Mouse (Mus musculus) thymus, adult 18-20 months (tissue): ENCODE data around the gene Itga6.
"Not testable (repeated sequence)": the region's sequence is repeated elsewhere in the genome, so short reads cannot be mapped to it uniquely, and the experiment has no call there.

Experiments
- DNase-seq, 2 experiments: peaks; one replicate each; pipeline ENCODE4 v3.0.0; 2022; ENCODE audit warnings: mixed read lengths in 2 of 2

Itga6 gene

DNA sequence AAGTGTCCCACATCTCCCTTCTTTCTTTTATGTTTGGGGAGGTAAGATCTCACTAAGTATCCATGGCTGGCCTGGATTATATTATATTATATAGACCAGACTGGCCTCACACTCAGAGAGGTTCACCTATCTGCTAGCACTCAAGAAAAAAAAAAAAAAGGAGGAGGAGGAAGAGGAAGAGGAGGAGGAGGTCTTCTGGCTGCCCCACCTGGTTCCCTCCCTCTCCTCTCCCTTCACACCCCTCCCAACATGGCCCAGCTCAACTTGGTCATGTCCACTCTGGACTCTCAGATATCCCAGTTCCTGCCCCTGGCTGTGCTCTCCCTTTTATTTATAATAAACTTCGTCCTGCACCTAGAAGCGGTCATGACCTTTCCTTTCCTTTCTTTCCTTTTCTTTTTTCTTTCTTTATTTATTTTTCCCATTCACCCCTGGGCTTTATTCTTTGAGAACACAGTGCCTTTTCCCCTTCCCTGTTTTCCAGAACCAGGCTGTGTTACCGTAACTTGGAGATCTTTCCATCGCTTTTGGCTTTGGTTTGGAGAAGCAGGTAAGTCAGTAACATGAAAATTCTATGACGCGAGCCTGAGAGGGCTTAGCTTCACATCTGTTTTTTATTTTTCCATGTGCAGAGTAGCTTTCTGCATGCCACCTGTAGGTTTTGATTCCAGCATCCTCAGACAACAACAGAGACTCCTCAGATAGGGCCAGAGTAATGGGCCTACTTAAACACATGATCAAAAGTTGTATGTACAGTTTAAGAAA is at the start of gene Itga6:
Gene Itga6, plus strand, starts transcription at position 7 of the 765 bp plus-strand sequence.
- DNase-seq, result no peak

- no peak for DNase-seq
Observed at GRCm38 (mm10) chr2:71696776-71697175, 48.6 kb upstream of the Itga6 start.

DNA sequence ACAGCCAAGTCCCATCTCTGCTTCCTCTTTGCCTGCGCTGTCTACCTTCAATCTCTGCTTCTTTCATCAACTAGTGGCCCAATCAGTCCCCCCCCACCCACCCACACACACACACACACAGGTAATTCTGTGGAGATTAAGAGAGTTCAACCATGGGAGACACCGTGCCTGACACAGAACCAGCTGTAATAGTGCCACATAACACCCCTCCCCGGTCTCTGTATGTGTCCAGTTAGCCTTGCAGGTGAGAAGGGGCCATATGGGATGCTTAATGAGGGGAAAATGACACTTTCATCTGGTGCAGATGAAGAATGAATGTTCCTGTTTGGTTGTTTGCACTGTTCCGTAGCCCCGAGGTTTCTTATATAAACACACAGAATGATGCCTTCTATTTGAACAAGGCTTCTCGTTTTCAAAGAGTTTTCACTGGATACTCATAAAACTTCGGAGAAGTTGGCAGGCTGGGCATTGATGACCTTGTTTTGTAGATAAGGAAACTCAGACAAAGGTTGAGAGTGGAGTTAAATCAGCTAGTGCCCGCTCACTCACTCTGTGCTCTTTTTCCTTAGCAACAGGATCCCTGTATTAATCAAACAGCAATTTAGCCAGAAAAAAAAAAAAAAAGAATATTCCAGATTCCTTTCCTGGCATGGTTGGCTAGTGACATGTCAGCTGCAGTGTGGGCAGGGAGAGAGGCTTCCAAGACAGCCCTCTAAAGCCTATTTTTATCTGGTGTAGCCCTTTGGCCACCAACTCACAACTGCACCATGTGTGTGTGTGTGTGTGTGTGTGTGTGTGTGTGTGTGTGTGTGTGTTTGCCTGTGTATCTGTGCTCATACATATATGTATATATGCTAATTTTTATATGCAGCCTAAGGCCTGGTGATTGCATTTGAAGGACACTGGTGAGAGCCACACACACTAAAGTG is 47.7 kb upstream of the Itga6 start:
- DNase-seq, result no peak

DNA sequence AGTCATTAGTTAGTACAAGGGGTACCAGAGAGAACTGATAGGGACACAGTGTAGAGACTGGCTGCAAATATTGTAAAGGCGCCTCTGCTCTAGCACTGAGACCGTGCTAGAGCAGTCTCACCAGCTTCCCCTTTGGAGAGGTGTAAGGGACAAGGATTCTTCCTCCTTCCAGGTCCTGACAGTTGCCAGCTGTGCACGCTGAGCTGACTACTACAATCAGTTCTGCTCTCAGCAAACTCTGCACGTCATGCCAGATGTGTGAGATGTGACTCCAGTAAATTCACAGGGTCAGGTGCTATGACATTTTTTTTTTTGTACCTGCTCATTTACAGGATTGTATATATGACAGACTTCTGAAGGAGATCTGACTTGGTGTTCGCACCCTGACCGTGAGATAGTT is 47.0 kb upstream of the Itga6 start:
- DNase-seq, result no peak

DNA sequence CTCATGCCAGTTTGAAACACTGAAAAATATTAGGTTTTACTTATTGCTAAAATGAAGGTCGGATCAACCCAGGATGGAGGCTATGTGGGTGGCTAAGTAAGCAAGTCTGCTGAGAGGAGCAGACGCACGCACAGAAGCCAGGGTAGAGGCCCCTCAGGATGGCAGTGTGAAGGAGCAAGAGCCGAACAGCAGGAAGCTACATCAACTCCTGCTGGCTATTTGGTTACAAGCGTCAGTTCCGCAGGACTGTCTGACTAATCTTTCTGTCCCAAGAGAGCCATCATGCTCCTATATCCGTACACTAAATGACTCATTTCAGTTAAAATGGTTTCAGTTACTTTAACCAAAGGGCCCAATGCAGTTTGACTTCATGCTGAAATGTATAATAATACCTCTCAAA is 46.5 kb upstream of the Itga6 start:
- no peak for DNase-seq

GRCm38 (mm10) chr2:71701341-71701740 is 44.1 kb upstream of the Itga6 start:
- DNase-seq, result no peak

GRCm38 (mm10) chr2:71704309-71704708 is 41.1 kb upstream of the Itga6 start:
- no peak for DNase-seq

DNA sequence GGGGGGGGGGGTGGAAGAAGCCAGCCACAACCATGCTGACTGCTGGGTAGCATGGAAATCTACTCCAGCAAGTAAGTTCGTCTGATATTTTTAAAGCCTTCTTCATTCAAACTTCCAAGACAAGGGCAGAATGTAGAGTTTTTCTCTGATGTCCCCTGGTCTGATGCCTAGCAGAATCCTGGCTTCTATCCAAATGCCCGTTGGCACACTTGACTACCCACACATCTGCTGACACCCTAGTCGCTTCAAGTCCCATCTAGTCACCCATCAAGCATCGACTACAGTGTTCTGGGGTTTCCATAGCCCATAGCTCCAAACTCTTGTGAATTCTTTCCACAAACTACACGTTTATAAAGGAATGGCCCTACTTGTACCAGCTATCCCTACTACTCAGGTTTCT is 36.5 kb upstream of the Itga6 start:
- DNase-seq, result no peak

- DNase-seq, result no peak
Observed at GRCm38 (mm10) chr2:71711640-71712039, 33.8 kb upstream of the Itga6 start.

DNA sequence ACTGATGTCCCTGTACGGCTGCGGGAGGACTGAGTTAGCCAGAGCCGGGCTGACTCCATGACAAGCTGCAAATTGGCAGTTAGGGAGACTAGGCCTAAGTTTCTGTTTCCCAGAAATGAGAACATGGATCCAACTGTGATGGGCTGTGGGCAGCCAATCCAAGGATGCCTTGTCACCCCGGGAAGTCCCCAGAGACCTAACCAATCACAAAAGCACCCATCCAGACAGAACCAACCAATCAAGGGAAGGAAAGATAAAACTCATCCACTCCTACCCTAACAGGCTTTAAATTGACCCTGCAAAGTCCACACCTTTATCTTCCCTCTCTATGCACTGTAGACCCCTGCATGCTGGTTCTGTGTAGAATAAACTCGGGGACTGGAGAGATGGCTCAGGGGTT is 31.0 kb upstream of the Itga6 start:
- DNase-seq, result no peak

DNA sequence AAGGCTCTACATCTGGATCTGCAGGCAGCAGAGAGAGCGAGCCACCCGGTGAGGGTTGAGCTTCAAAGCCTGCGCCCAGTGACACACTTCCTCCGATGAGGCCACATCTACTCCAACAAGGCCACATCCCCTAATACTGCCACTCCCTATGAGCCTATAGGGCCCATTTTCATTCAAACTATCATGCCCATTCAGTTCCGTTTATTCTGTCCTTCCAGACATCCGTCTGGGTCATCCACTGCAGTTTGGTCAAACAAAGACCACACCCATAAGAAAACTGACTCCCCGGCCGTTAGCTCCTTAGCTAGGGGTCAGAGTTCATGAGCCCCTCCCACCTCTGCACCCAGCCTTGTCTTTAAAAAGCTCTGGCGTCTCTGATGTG is 26.4 kb upstream of the Itga6 start:
- no peak for DNase-seq

GRCm38 (mm10) chr2:71719387-71720034 is 25.9 kb upstream of the Itga6 start:
- DNase-seq, result no peak

- not testable (repeated sequence) for DNase-seq
Observed at GRCm38 (mm10) chr2:71720556-71720955, 24.9 kb upstream of the Itga6 start.

DNA sequence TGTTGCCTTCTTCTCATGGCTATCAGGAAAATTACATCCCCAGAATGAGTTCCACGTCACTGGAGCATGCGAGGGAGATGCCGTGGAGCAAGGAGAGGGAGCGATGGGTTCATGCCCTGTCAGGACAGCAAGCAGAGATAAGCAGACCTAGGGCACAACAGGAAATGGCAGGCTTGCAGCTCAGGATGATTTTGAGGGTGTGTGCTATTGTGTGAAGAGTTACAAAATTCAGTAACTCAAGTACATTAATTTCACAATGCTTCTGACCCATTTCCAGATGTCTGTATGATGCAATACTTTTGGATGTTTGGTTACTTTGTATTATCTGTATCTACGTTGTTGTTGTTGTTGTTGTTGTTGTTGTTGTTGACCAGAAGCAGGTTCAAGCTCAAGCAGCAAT is 22.5 kb upstream of the Itga6 start:
- no peak for DNase-seq

GRCm38 (mm10) chr2:71723623-71724022 is 21.8 kb upstream of the Itga6 start:
- no peak for DNase-seq

DNA sequence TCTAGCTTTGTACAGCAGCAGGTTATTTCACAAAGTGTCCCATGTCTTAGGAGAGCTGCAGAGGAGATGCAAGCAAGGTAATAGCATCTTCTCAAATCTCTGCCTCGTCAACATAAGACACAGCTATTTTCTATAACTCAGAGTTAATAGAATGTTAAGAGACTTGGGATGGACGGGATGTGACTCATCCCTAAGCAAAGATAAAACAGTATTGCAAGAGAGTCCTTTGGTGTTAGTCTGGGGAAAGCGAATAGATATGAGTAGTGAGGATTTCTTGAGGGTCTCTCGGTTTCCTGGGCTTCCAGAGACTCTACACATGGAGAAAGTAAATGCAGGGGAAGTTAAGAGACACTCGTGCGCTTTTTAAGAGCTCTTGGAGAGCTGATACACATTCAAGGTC is 21.4 kb upstream of the Itga6 start:
- DNase-seq, result no peak

- DNase-seq, result no peak
Observed at GRCm38 (mm10) chr2:71725446-71725845, 20.0 kb upstream of the Itga6 start.

GRCm38 (mm10) chr2:71726883-71727676 is 18.3 kb upstream of the Itga6 start:
- no peak for DNase-seq

DNA sequence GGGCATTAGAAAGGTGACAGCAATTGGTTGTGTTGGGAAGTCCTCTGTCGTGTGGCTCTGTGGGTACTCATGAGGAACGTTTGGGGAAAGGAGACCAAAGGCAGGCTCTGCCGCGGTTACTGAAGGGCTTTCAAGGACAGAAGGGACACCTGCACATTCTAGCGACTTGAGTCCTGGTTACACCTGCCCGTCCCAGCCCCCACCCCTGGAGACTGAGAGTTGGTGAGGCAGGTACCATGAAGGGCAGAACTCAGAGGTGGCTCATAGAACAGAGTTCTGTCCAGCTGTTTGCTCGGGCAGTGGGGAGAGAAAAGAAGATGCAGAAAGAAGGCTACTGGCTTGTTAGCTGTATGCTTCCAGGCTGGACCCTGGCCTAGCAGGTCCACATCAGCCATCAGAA is 17.1 kb upstream of the Itga6 start:
- no peak for DNase-seq

DNA sequence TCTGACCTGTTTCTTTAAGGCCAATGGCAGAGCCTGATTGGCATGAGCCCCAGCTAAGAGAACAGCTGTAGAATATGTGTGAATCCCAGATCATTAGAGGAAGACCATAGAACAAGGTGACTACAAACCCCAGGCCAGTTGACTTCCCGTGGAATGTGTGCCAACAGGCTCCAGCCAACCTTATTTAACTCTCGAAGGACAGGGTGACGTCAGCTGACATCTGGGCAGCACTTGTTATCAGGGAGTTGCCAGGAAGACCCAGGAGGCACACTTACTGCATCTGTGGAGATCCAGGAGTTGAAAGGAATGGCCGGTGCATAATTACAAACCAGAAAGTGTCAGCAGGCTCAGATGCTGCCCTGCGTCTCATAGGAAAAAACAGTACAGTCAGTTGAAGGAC is 16.6 kb upstream of the Itga6 start:
- DNase-seq, result no peak

DNA sequence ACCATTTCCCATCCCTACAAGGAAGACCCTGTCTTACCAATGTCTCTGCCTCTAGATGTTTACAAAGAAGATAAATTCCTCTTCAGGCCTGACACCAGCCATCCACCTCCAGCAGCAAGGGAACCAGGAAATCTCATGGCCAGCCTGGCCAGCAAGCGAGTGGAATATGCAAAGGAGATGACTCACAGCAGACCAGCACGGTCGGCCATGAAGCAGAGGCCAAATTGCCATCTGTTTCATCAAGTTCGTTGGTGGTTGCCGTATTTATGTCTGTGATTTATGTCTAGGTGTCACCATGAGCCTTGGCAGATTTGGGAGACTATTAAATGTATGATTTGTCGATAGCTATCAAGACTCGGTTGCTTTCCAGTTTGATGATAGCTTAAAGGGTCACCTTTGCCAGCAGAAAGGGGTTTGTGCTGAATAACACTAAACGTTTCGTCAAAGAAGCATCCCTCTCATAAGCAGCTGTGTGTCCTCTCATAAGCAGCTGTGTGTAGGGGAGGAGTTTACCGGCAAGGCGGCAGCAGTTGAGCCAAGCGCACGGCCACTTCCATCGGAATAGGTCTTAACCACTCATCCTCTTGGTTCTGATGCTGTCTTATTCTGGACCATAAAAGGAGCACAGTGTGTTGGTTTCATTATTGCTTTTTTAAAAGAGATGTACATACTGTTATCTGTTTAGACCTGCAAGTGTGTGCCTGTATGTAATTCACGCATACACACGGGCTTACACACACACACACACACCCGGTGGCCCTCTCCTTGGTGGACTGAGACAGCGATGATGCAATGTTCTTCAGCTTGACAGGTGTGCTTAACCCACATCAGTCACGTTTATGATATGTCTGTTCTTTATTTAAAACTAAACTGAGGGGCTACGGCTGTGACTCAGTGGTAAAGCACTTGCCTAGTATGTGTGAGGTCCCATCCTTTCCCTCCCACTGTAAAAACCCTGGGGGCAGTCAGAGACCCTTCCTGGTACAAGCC is 14.5 kb upstream of the Itga6 start:
- DNase-seq, result no peak
